Mouse (Mus musculus) gastrocnemius, postnatal 36 days (tissue): ENCODE measurements around the gene Npb. TPM values are rescaled to one million over a fixed set of nuclear protein-coding genes. Genes with fewer than 3 reads are reported as not detected.

Experiments used
- DNase-seq, 2 experiments: peaks; one replicate each; pipeline ENCODE4 v3.0.0; 2022
- intact Hi-C: fragments of 180-260 bp; cut with DNase I; formaldehyde crosslinking; loops from one replicate; pipeline ENCODE4 v1.15.1; 2025
- microRNA-seq, 2 experiments: library from miRNA; unstranded; fragments of <30 nt; microRNA quantifications; one replicate each; pipeline ENCODE4 v1.2.0; 2021
- total RNA-seq, 2 experiments: library from RNA; stranded (reverse); gene quantifications; 2 replicates each; pipeline ENCODE4 v1.2.3; 2021

The Npb gene
- total RNA-seq, 2 experiments from 2014 or later, result not detected

- no peak for DNase-seq
- intact Hi-C loops, result no loop called here
Measured at GRCm38 (mm10) chr11:120657301-120657700, 49.0 kb downstream of the Npb start.

Small RNAs within 50 kb of the gene (microRNA-seq; reads per million reads assigned to microRNA genes)
- gene Mir6936, result 0 reads per million in 2 experiments

Other genes starting within 250 kb of the Npb start
- under 1 TPM; 0.31 to 0.37 TPM for gene Fscn2, start 246.9 kb upstream of the Npb start, total RNA-seq
- gene Faap100, start 229.7 kb upstream of the Npb start, total RNA-seq, result 10 to 100 TPM; 21.7 to 22.9 TPM
- 10 to 100 TPM; 67.6 to 71.0 TPM for gene Nploc4, start 170.8 kb upstream of the Npb start, total RNA-seq
- under 1 TPM in 1 of 2 experiments, not detected in 1; 0.69 TPM for gene Tspan10, start 165.8 kb upstream of the Npb start, total RNA-seq
- gene Pde6g, start 155.0 kb upstream of the Npb start, total RNA-seq, result under 1 TPM in 1 of 2 experiments, not detected in 1; 0.89 TPM
- 10 to 100 TPM; 21.4 to 25.6 TPM for gene Oxld1, start 150.4 kb upstream of the Npb start, total RNA-seq
- 1 to 10 TPM; 4.1 to 6.2 TPM for gene Ccdc137, start 150.4 kb upstream of the Npb start, total RNA-seq
- gene Arl16, start 140.9 kb upstream of the Npb start, total RNA-seq, result 1 to 10 TPM; 4.8 to 6.3 TPM
- 100 to 1,000 TPM; 142 to 144 TPM for gene Mrpl12, start 123.9 kb upstream of the Npb start, total RNA-seq
- 1 to 10 TPM; 3.7 to 4.5 TPM for gene Slc25a10, start 116.6 kb upstream of the Npb start, total RNA-seq
- under 1 TPM; 0.18 to 0.25 TPM for gene Gcgr, start 77.8 kb upstream of the Npb start, total RNA-seq
- gene Mcrip1, start 58.8 kb upstream of the Npb start, total RNA-seq, result 10 to 100 TPM; 19.9 to 23.8 TPM
- gene Ppp1r27, start 57.3 kb upstream of the Npb start, total RNA-seq, result 100 to 1,000 TPM; 153 to 173 TPM
- 100 to 1,000 TPM; 174 to 203 TPM for gene P4hb, start 35.2 kb upstream of the Npb start, total RNA-seq
- 10 to 100 TPM; 73.1 to 77.1 TPM for gene Arhgdia, start 26.9 kb upstream of the Npb start, total RNA-seq
- 10 to 100 TPM; 36.1 to 41.5 TPM for gene Alyref, start 10.1 kb upstream of the Npb start, total RNA-seq
- gene Anapc11, start 10.1 kb upstream of the Npb start, total RNA-seq, result 10 to 100 TPM; 44.0 to 50.5 TPM
- gene Pcyt2, start 9.5 kb downstream of the Npb start, total RNA-seq, result 10 to 100 TPM; 26.7 to 33.5 TPM
- gene Sirt7, start 16.8 kb downstream of the Npb start, total RNA-seq, result 1 to 10 TPM; 4.5 TPM
- 10 to 100 TPM; 48.3 to 53.7 TPM for gene Mafg, start 25.1 kb downstream of the Npb start, total RNA-seq
- gene Pycr1, start 35.3 kb downstream of the Npb start, total RNA-seq, result 1 to 10 TPM; 3.2 to 5.8 TPM
- 100 to 1,000 TPM; 129 to 137 TPM for gene Myadml2, start 39.7 kb downstream of the Npb start, total RNA-seq
- not detected for gene Notum, start 52.7 kb downstream of the Npb start, total RNA-seq
- gene Aspscr1, start 64.5 kb downstream of the Npb start, total RNA-seq, result 10 to 100 TPM; 24.4 to 34.0 TPM
- 10 to 100 TPM; 23.2 to 27.0 TPM for gene Cenpx, start 105.3 kb downstream of the Npb start, total RNA-seq
- 1 to 10 TPM; 3.7 to 4.1 TPM for gene Lrrc45, start 105.4 kb downstream of the Npb start, total RNA-seq
- under 1 TPM; 0.84 to 0.92 TPM for gene Rac3, start 113.0 kb downstream of the Npb start, total RNA-seq
- gene Dcxr, start 118.8 kb downstream of the Npb start, total RNA-seq, result 1 to 10 TPM; 4.5 to 9.2 TPM
- gene Cbr2, start 123.6 kb downstream of the Npb start, total RNA-seq, result 10 to 100 TPM in 1 of 2 experiments, 1 to 10 TPM in 1; 9.2 to 15.8 TPM
- 10 to 100 TPM; 29.5 to 31.9 TPM for gene Hmga1b, start 154.3 kb downstream of the Npb start, total RNA-seq
- 1 to 10 TPM; 9.9 to 10.0 TPM for gene Rfng, start 175.7 kb downstream of the Npb start, total RNA-seq
- 10 to 100 TPM; 52.6 to 52.7 TPM for gene Gps1, start 175.8 kb downstream of the Npb start, total RNA-seq
- 10 to 100 TPM; 31.3 to 32.9 TPM for gene Dus1l, start 187.9 kb downstream of the Npb start, total RNA-seq
- gene Fasn, start 216.1 kb downstream of the Npb start, total RNA-seq, result 10 to 100 TPM; 12.5 to 20.0 TPM